Mouse (Mus musculus) lung, embryonic 15.5 days (tissue): Measurements from ENCODE around the gene Erbin. TPM values are rescaled to one million over a fixed set of nuclear protein-coding genes. Genes with fewer than 3 reads are reported as not detected.

ENCODE experiments used
- ATAC-seq: fragments of 200-750 bp; cut with Nextera tagmentation; 2 replicates; pipeline ENCODE4 v1.8.0; 2017; ENCODE audit warnings: moderate number of reproducible peaks, borderline replicate concordance; ENCODE audit not compliant: low FRiP score, low TSS enrichment; ENCODE audit errors: extremely low read depth
- H3K27ac ChIP-seq: fragments of 300-500 bp; sonication (generic); 2 replicates; pipeline ENCODE4 v1.5.1; 2015; ENCODE audit warnings: moderate library complexity, mild to moderate bottlenecking, inconsistent platforms
- H3K27me3 ChIP-seq: fragments of 300-500 bp; sonication (generic); 2 replicates; pipeline ENCODE4 v1.6.1; 2015; ENCODE audit warnings: inconsistent platforms
- H3K36me3 ChIP-seq: fragments of 300-500 bp; sonication (generic); 2 replicates; pipeline ENCODE4 v1.6.1; 2015; ENCODE audit warnings: inconsistent platforms
- H3K4me1 ChIP-seq: fragments of 300-500 bp; sonication (generic); 2 replicates; pipeline ENCODE4 v1.6.1; 2015; ENCODE audit warnings: inconsistent platforms
- H3K4me2 ChIP-seq: fragments of 300-500 bp; sonication (generic); 2 replicates; pipeline ENCODE4 v1.6.1; 2015; ENCODE audit warnings: inconsistent platforms, mild to moderate bottlenecking, moderate library complexity
- H3K4me3 ChIP-seq: fragments of 300-500 bp; sonication (generic); 2 replicates; pipeline ENCODE4 v1.5.1; 2015; ENCODE audit warnings: mild to moderate bottlenecking, inconsistent platforms
- H3K9ac ChIP-seq: fragments of 300-500 bp; sonication (generic); 2 replicates; pipeline ENCODE4 v1.6.1; 2015; ENCODE audit warnings: inconsistent platforms
- H3K9me3 ChIP-seq: fragments of 300-500 bp; sonication (generic); 2 replicates; pipeline ENCODE4 v1.6.1; 2016; ENCODE audit warnings: inconsistent platforms
- WGBS: fragments of 180-500 bp; shearing (Covaris S2); methylation state at CpG from one replicate; pipeline ENCODE4 v1.1.7; 2015; 5-methylcytosine and 5-hydroxymethylcytosine counted together
- polyA plus RNA-seq: library from polyadenylated mRNA; unstranded; fragments of >200 nt; fragmentation: Nextera tagmentation; extraction: Ambion mirVana; gene quantifications from 2 replicates; pipeline ENCODE4 v1.2.1, GENCODE M21; 2015

The Erbin gene
- polyA plus RNA-seq, 1 experiment from 2014 or later, result 17.9 TPM

DNA sequence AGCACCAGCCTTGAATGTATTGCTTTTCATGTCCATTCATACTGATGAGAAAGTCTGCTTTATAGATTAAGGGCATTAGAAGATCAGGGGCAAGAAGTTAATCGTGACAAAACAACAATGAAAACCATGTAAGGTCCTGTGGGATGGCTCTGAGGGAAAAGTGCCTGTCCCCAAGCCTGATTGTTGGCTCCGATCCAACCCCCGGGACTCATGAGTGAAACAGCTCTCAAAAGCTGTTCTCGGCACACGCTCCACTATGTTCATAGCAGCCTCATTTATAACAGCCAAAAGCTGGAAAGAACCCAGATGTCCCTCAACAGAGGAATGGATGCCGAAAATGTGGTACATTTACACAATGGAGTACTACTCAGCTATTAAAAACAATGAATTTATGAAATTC lies 4.3 kb upstream of the Erbin start:
- no peak overlapping the region for H3K4me2 ChIP-seq
- H3K4me1 ChIP-seq, result peaks cover 23% of the 10 kb centered on the region
- no peak overlapping the region for H3K4me3 ChIP-seq
- ATAC-seq, result no peak
- H3K9me3 ChIP-seq, result no peaks in the 10 kb centered on the region
- 39% methylated on average over 6 of the region's 6 CpGs for WGBS
- H3K36me3 ChIP-seq, result no peaks in the 10 kb centered on the region
- no peak overlapping the region for H3K27ac ChIP-seq
- H3K27me3 ChIP-seq, result no peaks in the 10 kb centered on the region
- no peak overlapping the region for H3K9ac ChIP-seq

DNA sequence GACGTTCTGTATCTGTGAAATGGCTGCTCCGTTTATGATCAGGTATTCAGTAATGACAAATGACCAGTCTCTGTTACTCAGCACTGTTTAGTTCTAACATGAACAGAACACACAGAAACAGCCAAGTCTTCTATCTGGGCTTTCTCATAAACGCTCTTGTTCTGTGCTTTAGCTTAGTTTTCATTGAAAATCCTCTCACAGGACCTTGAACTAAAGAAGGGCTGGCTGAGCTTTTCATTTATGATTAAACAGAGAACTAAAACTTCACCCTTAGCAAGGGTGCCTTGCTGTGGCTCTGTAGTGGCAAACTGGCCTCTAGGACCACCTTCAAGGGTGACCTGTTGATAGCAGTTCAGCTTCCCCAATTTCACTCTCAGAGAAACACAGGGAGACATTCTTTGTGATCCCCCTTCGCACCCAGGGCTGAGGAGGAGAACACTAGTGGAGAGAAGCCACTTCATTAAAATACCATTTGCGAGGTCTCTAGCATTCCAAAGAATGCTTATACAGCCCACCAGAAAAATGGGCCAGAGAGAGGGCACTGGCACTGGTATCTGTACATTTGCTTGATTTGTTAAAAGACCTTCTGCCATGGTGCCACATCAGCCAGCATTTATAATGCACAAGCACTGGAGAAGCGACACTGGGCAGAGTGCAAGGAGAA lies 3.2 kb upstream of the Erbin start:
- ATAC-seq, result no peak
- Histone ChIP-seq H3K4me3 (no peak overlapping the region), H3K27me3 (no peaks in the 10 kb centered on the region), H3K9ac (no peak overlapping the region), H3K4me2 (no peak overlapping the region), H3K36me3 (no peaks in the 10 kb centered on the region), H3K9me3 (no peaks in the 10 kb centered on the region), H3K27ac (no peak overlapping the region), H3K4me1 (peaks cover 24% of the 10 kb centered on the region)
- WGBS, result 63% methylated on average over 6 of the region's 6 CpGs

GRCm38 (mm10) chr13:103921831-103922380 lies 1.6 kb upstream of the Erbin start:
- peak overlapping the region; percentile 70 for H3K4me3 ChIP-seq
- WGBS, result 8% methylated on average over 11 of the region's 11 CpGs
- H3K4me2 ChIP-seq, result peak overlapping the region; percentile 88
- peak overlapping the region; percentile 87 for H3K9ac ChIP-seq
- peaks cover 32% of the 10 kb centered on the region for H3K4me1 ChIP-seq
- ATAC-seq, result 0 out of 2 replicates have a peak, but pooled peaks have one; percentile 4
- no peaks in the 10 kb centered on the region for H3K9me3 ChIP-seq
- H3K27ac ChIP-seq, result peak overlapping the region; percentile 100
- no peaks in the 10 kb centered on the region for H3K27me3 ChIP-seq
- H3K36me3 ChIP-seq, result no peaks in the 10 kb centered on the region

- peak; percentile 91 for ATAC-seq
- H3K9me3 ChIP-seq, result no peaks in the 10 kb centered on the region
- H3K4me2 ChIP-seq, result peak overlapping the region; percentile 88
- H3K27me3 ChIP-seq, result no peaks in the 10 kb centered on the region
- H3K4me3 ChIP-seq, result peak overlapping the region; percentile 70
- peak overlapping the region; percentile 100 for H3K27ac ChIP-seq
- peak overlapping the region; percentile 87 for H3K9ac ChIP-seq
- H3K4me1 ChIP-seq, result peaks cover 39% of the 10 kb centered on the region
- WGBS, result under 1% methylated on average over 79 of the region's 125 CpGs
- no peaks in the 10 kb centered on the region for H3K36me3 ChIP-seq
These were observed 868 bp upstream of the Erbin start for GRCm38 (mm10) chr13:103920933-103921830.

- H3K27me3 ChIP-seq, result no peaks in the 10 kb centered on the region
- WGBS, result 0% methylated on average over 20 of the region's 20 CpGs
- H3K4me1 ChIP-seq, result peaks cover 42% of the 10 kb centered on the region
- ATAC-seq, result no peak
- no peaks in the 10 kb centered on the region for H3K9me3 ChIP-seq
- H3K9ac ChIP-seq, result peak overlapping the region; percentile 87
- no peaks in the 10 kb centered on the region for H3K36me3 ChIP-seq
- peak overlapping the region; percentile 70 for H3K4me3 ChIP-seq
- peak overlapping the region; percentile 100 for H3K27ac ChIP-seq
- H3K4me2 ChIP-seq, result peak overlapping the region; percentile 88
These were observed 406 bp downstream of the Erbin start for GRCm38 (mm10) chr13:103919956-103920260.

DNA sequence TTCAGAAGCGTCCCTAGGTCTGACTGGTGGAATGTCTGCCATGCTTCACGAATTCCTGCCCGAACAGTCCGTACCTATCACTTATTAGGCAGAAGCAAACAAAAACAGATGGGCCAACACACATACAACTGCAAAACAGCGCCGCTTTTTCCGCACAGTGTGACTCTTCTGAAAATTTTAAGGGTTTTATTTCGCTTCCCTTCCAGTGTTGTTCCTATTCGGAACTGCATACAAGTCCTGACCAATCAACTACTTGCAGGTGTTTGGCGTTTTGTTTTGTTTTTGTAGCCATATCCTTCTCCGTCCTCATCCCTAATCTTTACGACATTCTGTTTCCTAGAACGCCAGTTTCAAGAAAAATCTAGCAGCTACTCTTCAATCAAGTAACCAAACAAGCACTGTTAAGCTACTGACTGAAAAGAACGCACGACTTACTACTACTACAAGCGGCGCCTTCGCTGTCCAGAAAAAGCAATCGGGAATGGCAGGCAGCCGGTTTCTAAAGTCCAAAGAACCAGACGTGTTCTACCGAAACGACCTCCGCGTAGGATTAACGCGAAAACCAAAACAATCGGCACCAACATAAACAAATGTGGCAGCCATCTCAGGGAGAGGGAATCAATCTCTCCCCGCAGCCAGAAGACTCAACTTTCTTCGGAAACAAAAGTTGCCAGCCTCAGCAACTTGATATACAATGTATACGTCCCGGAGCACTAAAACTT lies 919 bp downstream of the Erbin start:
- peaks cover 43% of the 10 kb centered on the region for H3K4me1 ChIP-seq
- no peaks in the 10 kb centered on the region for H3K27me3 ChIP-seq
- no peaks in the 10 kb centered on the region for H3K36me3 ChIP-seq
- ATAC-seq, result no peak
- under 1% methylated on average over 32 of the region's 32 CpGs for WGBS
- peak overlapping the region; percentile 70 for H3K4me3 ChIP-seq
- peak overlapping the region; percentile 100 for H3K27ac ChIP-seq
- no peaks in the 10 kb centered on the region for H3K9me3 ChIP-seq
- H3K4me2 ChIP-seq, result peak overlapping the region; percentile 88
- H3K9ac ChIP-seq, result peak overlapping the region; percentile 87

- H3K36me3 ChIP-seq, result no peaks in the 10 kb centered on the region
- ATAC-seq, result no peak
- H3K27ac ChIP-seq, result no peak overlapping the region
- WGBS, result 11% methylated on average over 3 of the region's 3 CpGs
- H3K9ac ChIP-seq, result peak overlapping the region; percentile 38
- peak overlapping the region; percentile 88 for H3K4me2 ChIP-seq
- H3K9me3 ChIP-seq, result no peaks in the 10 kb centered on the region
- no peaks in the 10 kb centered on the region for H3K27me3 ChIP-seq
- peaks cover 43% of the 10 kb centered on the region for H3K4me1 ChIP-seq
- H3K4me3 ChIP-seq, result peak overlapping the region; percentile 70
These were observed 1.9 kb downstream of the Erbin start for GRCm38 (mm10) chr13:103918432-103918831.

DNA sequence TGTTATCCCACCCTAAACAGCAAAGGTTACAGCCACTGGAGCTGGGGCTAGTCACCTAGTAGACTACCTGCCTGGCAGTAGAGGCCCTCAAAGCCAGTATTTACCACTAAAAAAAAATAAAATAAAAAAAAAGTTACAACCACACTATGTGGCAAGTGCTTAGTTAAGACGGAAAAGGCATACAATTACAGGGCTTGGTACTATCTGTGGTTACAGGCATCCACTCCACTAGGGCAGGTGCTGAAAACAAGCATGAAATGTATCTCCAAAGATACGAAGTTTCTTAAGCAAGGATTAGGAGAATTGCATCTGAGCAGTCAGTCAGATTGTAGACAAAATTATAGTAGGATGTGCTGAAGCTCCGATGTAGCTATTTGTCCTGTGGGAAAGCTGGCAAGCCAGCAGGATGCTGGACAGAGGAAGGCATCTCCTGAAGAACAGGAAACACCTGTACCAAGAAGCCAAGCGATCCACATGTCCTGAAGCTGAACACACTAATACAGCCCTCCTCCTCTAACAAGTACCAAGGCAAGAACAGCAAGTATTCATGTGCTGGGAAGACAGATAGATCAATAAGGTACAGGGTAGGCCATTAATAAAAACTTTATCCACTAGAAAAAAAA lies 6.1 kb downstream of the Erbin start:
- Histone ChIP-seq H3K36me3 (no peaks in the 10 kb centered on the region), H3K27ac (no peak overlapping the region), H3K4me1 (peaks cover 23% of the 10 kb centered on the region), H3K4me3 (no peak overlapping the region), H3K27me3 (no peaks in the 10 kb centered on the region), H3K9me3 (no peaks in the 10 kb centered on the region), H3K4me2 (no peak overlapping the region), H3K9ac (no peak overlapping the region)
- ATAC-seq, result no peak
- 69% methylated on average over 4 of the region's 4 CpGs for WGBS

- Histone ChIP-seq H3K4me2 (no peak overlapping the region), H3K9ac (no peak overlapping the region), H3K4me3 (no peak overlapping the region), H3K27me3 (no peaks in the 10 kb centered on the region), H3K27ac (no peak overlapping the region), H3K36me3 (no peaks in the 10 kb centered on the region), H3K9me3 (no peaks in the 10 kb centered on the region), H3K4me1 (peaks cover 17% of the 10 kb centered on the region)
- 73% methylated on average over 3 of the region's 3 CpGs for WGBS
- ATAC-seq, result no peak
These were observed 8.0 kb downstream of the Erbin start for GRCm38 (mm10) chr13:103912351-103912750.

DNA sequence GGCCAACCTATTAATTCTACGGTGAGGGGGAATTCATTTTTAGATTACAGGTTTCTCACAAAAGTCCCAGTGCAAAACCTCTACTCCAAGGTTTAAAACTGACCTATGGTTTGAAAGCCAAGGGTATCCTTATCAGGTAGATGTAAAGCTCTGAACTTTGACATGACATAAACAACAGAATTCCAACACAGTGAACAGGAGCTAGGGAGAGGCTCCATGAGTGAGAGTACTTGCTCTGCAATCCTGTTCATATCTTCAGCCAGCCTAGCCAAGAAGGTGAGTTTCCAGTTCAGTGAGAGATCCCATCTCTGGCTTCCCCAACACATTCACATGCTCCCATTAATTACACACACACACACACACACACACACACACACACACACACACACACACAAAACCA lies 9.7 kb downstream of the Erbin start:
- ATAC-seq, result no peak
- H3K27ac ChIP-seq, result no peak overlapping the region
- H3K9me3 ChIP-seq, result no peaks in the 10 kb centered on the region
- no peak overlapping the region for H3K4me2 ChIP-seq
- no peak overlapping the region for H3K4me3 ChIP-seq
- WGBS, result 83% methylated on average over 1 of the region's 1 CpGs
- H3K27me3 ChIP-seq, result no peaks in the 10 kb centered on the region
- no peak overlapping the region for H3K9ac ChIP-seq
- H3K36me3 ChIP-seq, result no peaks in the 10 kb centered on the region
- H3K4me1 ChIP-seq, result 0 out of 2 replicates have a peak, but pooled peaks cover 4% of the 10 kb centered on the region

GRCm38 (mm10) chr13:103909894-103910293 lies 10.4 kb downstream of the Erbin start:
- H3K9ac ChIP-seq, result no peak overlapping the region
- no peak overlapping the region for H3K27ac ChIP-seq
- no peak overlapping the region for H3K4me3 ChIP-seq
- H3K36me3 ChIP-seq, result no peaks in the 10 kb centered on the region
- WGBS, result 55% methylated on average over 3 of the region's 3 CpGs
- no peaks in the 10 kb centered on the region for H3K27me3 ChIP-seq
- no peak overlapping the region for H3K4me2 ChIP-seq
- no peaks in the 10 kb centered on the region for H3K9me3 ChIP-seq
- 0 out of 2 replicates have a peak, but pooled peaks cover 4% of the 10 kb centered on the region for H3K4me1 ChIP-seq
- no peak for ATAC-seq
